Mouse (Mus musculus) central nervous system, embryonic 11.5 days (tissue): ENCODE results near the gene Gm20441. TPM values are rescaled to one million over a fixed set of nuclear protein-coding genes. Genes with fewer than 3 reads are reported as not detected.

ENCODE experiments used
- polyA plus RNA-seq: library from polyadenylated mRNA; depleted of rRNA; stranded (reverse); fragments of >200 nt; gene quantifications from 2 replicates; pipeline ENCODE4 v1.2.3, GENCODE M21; 2012; rRNA removed

Gm20441 gene
- polyA plus RNA-seq = not detected in 2 replicates

DNA sequence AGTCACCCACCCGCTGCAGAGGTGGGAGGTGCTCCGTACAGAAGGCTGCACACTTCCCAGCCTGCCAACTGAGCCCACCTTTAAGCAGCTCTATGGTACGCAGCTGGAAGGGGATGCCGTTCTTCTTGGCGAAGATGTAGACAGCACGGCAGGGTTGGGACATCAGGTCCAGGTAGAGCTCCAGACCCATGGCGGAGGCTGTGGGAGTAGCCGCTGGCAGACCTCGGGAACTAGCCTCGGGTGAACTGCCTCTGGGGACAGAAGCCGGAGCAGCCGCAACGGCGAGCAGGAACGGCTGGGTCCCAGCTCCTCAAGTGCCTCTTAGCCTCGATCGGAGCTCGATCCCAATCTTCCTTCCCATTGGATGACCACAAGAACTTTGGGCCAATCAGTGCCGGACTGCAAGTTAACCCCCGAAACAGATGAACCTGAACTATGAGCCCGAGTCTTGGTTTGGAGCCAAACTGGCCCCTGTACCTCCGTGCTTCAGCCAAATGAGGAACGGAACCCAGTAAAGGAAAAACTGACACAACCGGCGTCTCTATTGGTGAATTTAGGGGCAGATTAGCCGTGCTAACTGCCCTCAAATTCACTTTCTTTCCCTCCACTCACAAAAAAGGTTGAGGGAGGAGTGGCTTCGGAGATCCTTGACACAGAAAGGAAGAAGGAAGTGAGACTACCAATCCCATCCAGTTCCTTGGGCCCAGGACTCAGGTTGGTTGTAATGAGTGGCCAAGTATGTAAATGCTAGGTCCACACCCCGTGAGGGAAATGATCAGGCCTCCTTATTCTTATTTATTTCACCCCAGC, at the start of gene Gm20441, which contains the start of gene Gstt3:
Gene Gm20441, minus strand, starts transcription at position 186 of the 810 bp plus-strand sequence.
Gene Gstt3, minus strand, starts transcription at position 646 of the 810 bp plus-strand sequence.

DNA sequence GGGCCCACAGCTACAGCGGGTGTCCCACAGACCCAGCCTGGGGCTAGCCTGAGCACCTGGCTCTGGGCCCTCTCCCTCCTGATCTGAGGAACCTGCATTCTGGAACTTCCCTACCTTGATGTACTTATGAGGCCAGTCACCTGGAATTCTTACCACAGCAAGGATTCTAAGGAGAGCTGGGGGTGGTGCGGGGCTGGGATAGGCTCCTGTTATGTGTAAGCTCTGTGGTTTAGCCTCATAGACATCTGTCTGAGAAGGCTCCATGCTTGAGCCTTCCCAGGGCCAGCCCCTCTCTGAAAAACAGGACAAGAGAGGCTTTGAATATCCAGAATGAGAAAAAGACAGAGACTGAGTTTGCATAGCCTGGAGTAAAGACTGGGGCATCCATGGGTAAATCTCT, 41.7 kb upstream of the Gm20441 start, which contains the start of gene Gstt4:
Gene Gstt4, minus strand, starts transcription at position 101 of the 400 bp plus-strand sequence.

DNA sequence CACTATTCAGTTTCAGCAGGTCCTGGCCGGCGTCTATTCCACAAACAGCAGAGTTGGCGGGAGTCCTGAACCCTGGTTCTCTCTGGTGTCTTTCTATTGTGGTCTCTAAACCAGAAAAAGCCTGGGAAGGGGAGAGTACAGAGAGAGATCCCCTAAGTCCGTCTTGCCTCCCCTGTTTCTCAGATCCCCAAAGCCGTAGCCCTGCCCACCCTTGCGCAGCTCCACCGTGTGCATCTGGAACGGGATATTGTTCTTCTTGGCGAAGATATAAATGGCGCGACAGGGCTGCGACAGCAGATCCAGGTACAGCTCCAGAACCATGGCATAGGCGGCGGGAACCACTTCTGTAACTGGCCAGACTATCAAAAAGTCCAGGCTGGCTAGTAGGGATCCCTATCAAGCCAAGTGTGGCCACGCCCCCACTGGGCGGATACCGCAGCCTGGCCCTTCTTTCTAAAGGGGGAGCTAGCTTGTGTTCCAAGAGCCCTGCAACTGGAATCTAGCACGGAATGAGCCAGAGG, 17.5 kb upstream of the Gm20441 start, which contains the start of gene Gstt1:
Gene Gstt1, minus strand, starts transcription at position 409 of the 521 bp plus-strand sequence.

DNA sequence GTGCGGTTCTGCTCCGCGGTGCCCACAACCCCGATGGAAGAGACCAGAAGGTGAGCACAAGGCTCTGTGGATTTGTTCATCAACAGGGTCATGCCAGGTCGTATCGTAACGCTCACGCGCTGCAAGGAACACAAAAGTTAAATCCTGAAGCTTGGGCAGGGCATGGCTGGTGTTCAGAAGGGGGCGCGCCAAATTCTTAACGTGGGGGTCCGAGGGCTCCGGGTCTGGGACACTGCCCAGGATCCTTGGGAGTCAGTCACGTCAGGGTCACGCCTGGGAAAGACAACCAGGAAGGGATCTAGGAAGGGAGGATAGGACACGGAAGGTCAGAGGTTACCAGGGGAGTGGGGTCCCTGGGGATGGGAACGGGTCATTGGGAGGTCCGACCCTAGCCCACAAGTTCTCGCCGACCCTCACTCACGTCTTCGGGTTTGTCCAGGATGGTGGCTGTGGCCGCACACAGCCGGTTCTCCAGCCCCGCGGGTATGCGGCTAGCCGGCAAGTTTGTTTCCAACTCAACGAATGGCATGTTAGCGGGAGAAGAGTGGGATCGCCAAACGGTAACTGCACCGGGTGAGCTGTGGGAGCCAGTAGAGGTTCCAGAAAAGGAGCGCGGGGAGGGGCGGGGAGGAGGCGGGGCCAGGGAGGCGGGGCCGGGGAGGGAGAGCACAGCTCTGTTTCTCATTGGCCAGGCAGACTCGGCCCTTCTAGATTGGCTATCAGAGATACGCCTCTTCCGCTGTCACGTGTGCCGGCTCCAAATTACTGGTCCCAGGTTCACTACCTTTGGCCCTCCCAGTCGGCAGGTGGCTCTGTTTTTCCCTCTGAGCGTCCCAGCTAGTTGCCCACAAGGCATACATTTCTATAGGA, 7.7 kb downstream of the Gm20441 start, which contains the start of gene Ddt:
Gene Ddt, minus strand, starts transcription at position 620 of the 870 bp plus-strand sequence.

DNA sequence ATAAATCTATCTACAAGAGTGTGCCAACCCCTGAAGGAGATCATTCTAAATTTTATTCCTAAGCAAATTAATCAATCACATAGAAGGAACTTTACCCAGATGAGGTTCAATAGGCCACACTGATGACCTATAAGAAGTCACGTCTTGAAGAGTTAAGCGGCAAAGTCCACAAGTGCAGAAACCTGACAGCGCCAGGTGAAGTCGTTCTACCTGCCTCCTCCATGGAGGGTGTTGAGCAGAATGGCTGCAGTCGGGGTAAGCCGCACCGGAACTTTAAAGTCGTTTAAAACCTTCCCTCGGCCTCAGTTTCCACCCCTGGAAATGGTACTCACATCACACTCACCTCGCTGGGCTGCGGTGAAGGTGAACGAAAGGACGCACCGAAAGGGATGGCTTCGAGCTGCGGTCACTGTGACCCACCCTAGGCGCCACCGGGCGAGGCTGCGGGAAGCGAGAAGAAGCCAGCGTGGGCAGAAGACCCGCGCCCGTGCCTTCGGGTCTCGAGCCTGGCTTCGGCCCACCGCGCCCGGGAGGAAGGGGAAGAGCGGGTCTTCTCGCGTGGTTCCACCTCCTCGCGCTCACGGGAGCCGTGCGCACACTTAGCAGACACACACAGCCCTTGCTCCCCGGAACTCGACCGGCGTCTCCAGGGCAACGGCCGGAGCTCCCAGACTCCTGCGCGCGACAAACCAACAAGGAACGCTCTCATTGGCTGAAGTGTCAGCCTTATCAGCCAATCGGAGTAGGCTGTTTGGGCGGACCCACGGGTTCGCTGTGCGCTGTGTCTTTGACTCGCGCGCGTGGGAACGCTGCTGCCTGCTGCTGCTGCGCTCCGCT, 16.9 kb downstream of the Gm20441 start, which contains the start of gene Cabin1:
Gene Cabin1, minus strand, starts transcription at position 660 of the 837 bp plus-strand sequence.

Other genes with a start within 250 kb of the Gm20441 start
- 4.1 and 4.3 TPM in 2 replicates for gene Lrrc75b, start 220.6 kb downstream of the Gm20441 start, polyA plus RNA-seq
- 1.2 and 1.7 TPM in 2 replicates for gene Ggt1, start 219.3 kb downstream of the Gm20441 start, polyA plus RNA-seq
- gene Ggt5, start 191.6 kb downstream of the Gm20441 start, polyA plus RNA-seq = 1.1 and 3.1 TPM in 2 replicates
- 2.1 and 2.8 TPM in 2 replicates for gene Susd2, start 136.9 kb downstream of the Gm20441 start, polyA plus RNA-seq
- gene Cabin1, start 16.6 kb downstream of the Gm20441 start, polyA plus RNA-seq = 35.0 and 37.3 TPM in 2 replicates
- gene Ddt, start 7.5 kb downstream of the Gm20441 start, polyA plus RNA-seq = 54.7 and 59.6 TPM in 2 replicates
- 1.3 and 2.3 TPM in 2 replicates for gene Gstt3, start 460 bp upstream of the Gm20441 start, polyA plus RNA-seq
- 6.6 and 8.6 TPM in 2 replicates for gene Gstt1, start 17.6 kb upstream of the Gm20441 start, polyA plus RNA-seq
- gene Gstt4, start 41.6 kb upstream of the Gm20441 start, polyA plus RNA-seq = not detected in 2 replicates
- 11.9 and 12.5 TPM in 2 replicates for gene Gstt2, start 56.5 kb upstream of the Gm20441 start, polyA plus RNA-seq
- 736 and 1,827 TPM in 2 replicates for gene Mif, start 79.3 kb upstream of the Gm20441 start, polyA plus RNA-seq
- 2.4 and 3.3 TPM in 2 replicates for gene Derl3, start 112.5 kb upstream of the Gm20441 start, polyA plus RNA-seq
- gene Smarcb1, start 140.7 kb upstream of the Gm20441 start, polyA plus RNA-seq = 136 TPM in 2 replicates
- 14.2 and 18.3 TPM in 2 replicates for gene Chchd10, start 152.2 kb upstream of the Gm20441 start, polyA plus RNA-seq
- 36.9 and 51.5 TPM in 2 replicates for gene Mmp11, start 155.5 kb upstream of the Gm20441 start, polyA plus RNA-seq
- 0.59 and 1.6 TPM in 2 replicates for gene Gm867, start 159.7 kb upstream of the Gm20441 start, polyA plus RNA-seq
- gene Vpreb3, start 162.1 kb upstream of the Gm20441 start, polyA plus RNA-seq = not detected in 2 replicates
- gene Gm5134, start 173.6 kb upstream of the Gm20441 start, polyA plus RNA-seq = 0.05 and 0.11 TPM in 2 replicates